8 mouse cellular contexts compared by ENCODE assay signal in genomic region chr4:155491529-155492130, GRCm38 (mm10). TPM values are rescaled to one million over a fixed set of nuclear protein-coding genes. Genes with fewer than 3 reads are reported as not detected.
DNase-seq lines count a peak whose midpoint lies in the region; ATAC-seq and TF ChIP-seq lines count a peak whose summit lies in the region.

No protein-coding gene starts in this region.

- no peak for TF ChIP-seq CTCF in intestine, postnatal 0 days (IDR thresholded peaks at IDR 0.05; ENCODE audit: low read depth)

- peak overlapping the region; percentile 97 for H3K4me3 ChIP-seq in intestine, postnatal 0 days (ENCODE audit: low read depth, low read length)
- peak overlapping the region; percentile 91 for H3K4me3 ChIP-seq in myocyte

- H3ac ChIP-seq in myocyte (ENCODE audit: control insufficient read depth, insufficient read length) = peak overlapping the region; percentile 100

- H3K79me2 ChIP-seq in myocyte (ENCODE audit: control insufficient read depth, insufficient read depth) = peaks cover 57% of the 10 kb centered on the region

- under 1% methylated on average over 47 of the region's 54 CpGs for WGBS in intestine, postnatal 0 days

- no peak for ATAC-seq in intestine, postnatal 0 days

- H3K27me3 ChIP-seq in intestine, postnatal 0 days (replicated peaks; ENCODE audit: control insufficient read depth, insufficient read depth, low read length) = no peaks in the 10 kb centered on the region
- no peaks in the 10 kb centered on the region for H3K27me3 ChIP-seq in myocyte (ENCODE audit: control insufficient read depth, insufficient read depth, insufficient read length)

- H3K27ac ChIP-seq in intestine, postnatal 0 days (ENCODE audit: low read depth, low read length) = peak overlapping the region; percentile 96

- H3K36me3 ChIP-seq in intestine, postnatal 0 days (ENCODE audit: control insufficient read depth, insufficient read depth) = no peaks in the 10 kb centered on the region
- no peaks in the 10 kb centered on the region for H3K36me3 ChIP-seq in myocyte (ENCODE audit: control insufficient read depth, insufficient read depth)

- no peak for TF ChIP-seq POLR2A in myocyte (IDR thresholded peaks at IDR 0.05; ENCODE audit: insufficient read length, low read depth)

- peak; percentile 49 for DNase-seq in cerebellum, adult 9-10 months
- DNase-seq in cerebellum, adult 8-10 months = no peak
- peak; percentile 30 for DNase-seq in thymus, postnatal 0 days (ENCODE audit: low spot score)
- no peak for DNase-seq in thymus, postnatal 4 days
- DNase-seq in adrenal gland, postnatal 4 days (ENCODE audit: low spot score in 2 of 2) = no peak
- DNase-seq in right cerebral cortex, postnatal 25 days = no peak

- peaks cover 25% of the 10 kb centered on the region for H3K4me1 ChIP-seq in intestine, postnatal 0 days (replicated peaks; ENCODE audit: control insufficient read depth, insufficient read depth, low read length)

- H3K9me3 ChIP-seq in intestine, postnatal 0 days (ENCODE audit: control insufficient read depth) = no peaks in the 10 kb centered on the region

- peak overlapping the region; percentile 100 for H3K9ac ChIP-seq in intestine, postnatal 0 days (ENCODE audit: low read depth, low read length)

- peak overlapping the region; percentile 84 for H3K4me2 ChIP-seq in intestine, postnatal 0 days (replicated peaks; ENCODE audit: low read depth)
- no peak overlapping the region for H3K4me2 ChIP-seq in myocyte (ENCODE audit: low read depth)

TF ChIP-seq in myocyte, 11 proteins besides CTCF, POLR2A, EP300 and RAD21:
- no peak for TF ChIP-seq CEBPB (IDR thresholded peaks at IDR 0.05; ENCODE audit: insufficient read depth, poor library complexity, severe bottlenecking)
- TF ChIP-seq MYOG (IDR thresholded peaks at IDR 0.05; ENCODE audit: control insufficient read depth in 1 of 3, insufficient read depth in 1 of 3, insufficient read length in 2 of 3, low read depth in 2 of 3) = no peak
- no peak for TF ChIP-seq TCF12 (IDR thresholded peaks at IDR 0.05; ENCODE audit: insufficient read depth, poor library complexity, severe bottlenecking)
- TF ChIP-seq SRF (IDR thresholded peaks at IDR 0.05; ENCODE audit: control insufficient read depth, insufficient read length, low read depth) = no peak
- no peak for TF ChIP-seq E2F4 (IDR thresholded peaks at IDR 0.05; ENCODE audit: insufficient read depth)
- TF ChIP-seq MAX (IDR thresholded peaks at IDR 0.05; ENCODE audit: low read depth) = no peak
- no peak for TF ChIP-seq REST (IDR thresholded peaks at IDR 0.05; ENCODE audit: insufficient read depth, insufficient read length)
- no peak for TF ChIP-seq USF1 (IDR thresholded peaks at IDR 0.05; ENCODE audit: low read depth)
- no peak for TF ChIP-seq MYOD1 (IDR thresholded peaks at IDR 0.05; ENCODE audit: control insufficient read depth in 1 of 3, insufficient read length in 2 of 3, low read depth in 2 of 3)
- TF ChIP-seq POLR2AphosphoS2 (IDR thresholded peaks at IDR 0.05; ENCODE audit: insufficient read length, low read depth) = no peak
- no peak for TF ChIP-seq TCF3 (IDR thresholded peaks at IDR 0.05; ENCODE audit: insufficient read length, low read depth)

RNA-seq across cellular contexts. Expression of gene Gnb1, which starts 0.5 kb away (rescaled TPM):
- polyA plus RNA-seq in thymus, postnatal 0 days (2015; fragmentation: Nextera tagmentation; extraction: Ambion mirVana) = 288 and 312 TPM in 2 replicates
- polyA plus RNA-seq in intestine, postnatal 0 days (2015; fragmentation: Nextera tagmentation; extraction: Ambion mirVana) = 336 and 354 TPM in 2 replicates
- 265 TPM for polyA plus RNA-seq in myocyte (2012; fragmentation: generic; extraction: Trizol)
- 100 to 1,000 TPM; 441 to 466 TPM for total RNA-seq in adrenal gland, postnatal 4 days (2021)

RNA-seq across cellular contexts. Expression of gene Tmem52, which starts 22.7 kb away (rescaled TPM):
- polyA plus RNA-seq in thymus, postnatal 0 days (2015; fragmentation: Nextera tagmentation; extraction: Ambion mirVana) = 0.79 TPM in 1 of 2 replicates, not detected in the other
- polyA plus RNA-seq in intestine, postnatal 0 days (2015; fragmentation: Nextera tagmentation; extraction: Ambion mirVana) = 15.9 and 16.2 TPM in 2 replicates
- polyA plus RNA-seq in myocyte (2012; fragmentation: generic; extraction: Trizol) = not detected
- total RNA-seq in adrenal gland, postnatal 4 days (2021) = 10 to 100 TPM in 1 of 2 experiments, 1 to 10 TPM in 1; 7.4 to 14.4 TPM

Comparison
In these comparisons a context has a peak if more than half of its experiments do, and no peak if none do; other contexts are left out.
1. DNase-seq: peak in cerebellum, adult 9-10 months (single experiment) and thymus, postnatal 0 days (single experiment); none in cerebellum, adult 8-10 months (single experiment), thymus, postnatal 4 days (single experiment), adrenal gland, postnatal 4 days (0 of 2) and right cerebral cortex, postnatal 25 days (single experiment).